Mouse (Mus musculus) thymus, adult 2 months (tissue): Measurements from ENCODE around the gene Tjp1.

ENCODE experiments used
- CTCF ChIP-seq: fragments of 200-500 bp; IDR thresholded peaks from 2 replicates; pipeline ENCODE4 v1.5.1; 2012; ENCODE audit warnings: mild to moderate bottlenecking, control low read depth, low read length, moderate library complexity, borderline replicate concordance; ENCODE audit not compliant: control insufficient read depth, poor library complexity, insufficient read depth; ENCODE audit errors: extremely low read depth
- POLR2A ChIP-seq: fragments of 200-500 bp; IDR thresholded peaks from 2 replicates; pipeline ENCODE4 v1.6.1; 2012; ENCODE audit warnings: mild to moderate bottlenecking, low read length, control low read depth, moderate library complexity; ENCODE audit not compliant: control insufficient read depth, poor library complexity, insufficient read depth; ENCODE audit errors: extremely low read depth

GRCm38 (mm10) chr7:65452246-65452645 lies 75.3 kb downstream of the Tjp1 start:
- TF ChIP-seq POLR2A (no peak), CTCF (no peak)
